Mouse (Mus musculus): ENCODE data around the gene Nsmce1.
A peak's percentile ranks its signal among the peaks of the same experiment; 100 is the strongest.

The Nsmce1 gene

GRCm38 (mm10) chr7:125490947-125491735 is at the start of gene Nsmce1:
TSS of gene Nsmce1 (minus strand) at chr7:125491596.
- peak; percentile 88 to 89 for DNase-seq (ENCODE audit: low spot score in 2 of 2)

- no peak for DNase-seq (ENCODE audit: low spot score in 2 of 2)
Observed at GRCm38 (mm10) chr7:125541026-125541425, 49.6 kb upstream of the Nsmce1 start.

GRCm38 (mm10) chr7:125539351-125539750 is 48.0 kb upstream of the Nsmce1 start:
- no peak for DNase-seq (ENCODE audit: low spot score in 2 of 2)

- DNase-seq (ENCODE audit: low spot score in 2 of 2): no peak
Observed at GRCm38 (mm10) chr7:125527901-125528580, 36.6 kb upstream of the Nsmce1 start.

- no peak for DNase-seq (ENCODE audit: low spot score in 2 of 2)
Observed at GRCm38 (mm10) chr7:125527186-125527585, 35.8 kb upstream of the Nsmce1 start.

- DNase-seq (ENCODE audit: low spot score in 2 of 2): no peak
Observed at GRCm38 (mm10) chr7:125523051-125523450, 31.7 kb upstream of the Nsmce1 start.

- DNase-seq (ENCODE audit: low spot score in 2 of 2): no peak
Observed at GRCm38 (mm10) chr7:125519715-125520114, 28.3 kb upstream of the Nsmce1 start.

GRCm38 (mm10) chr7:125517470-125517869 is 26.1 kb upstream of the Nsmce1 start:
- no peak for DNase-seq (ENCODE audit: low spot score in 2 of 2)

- DNase-seq (ENCODE audit: low spot score in 2 of 2): no peak
Observed at GRCm38 (mm10) chr7:125516723-125517122, 25.3 kb upstream of the Nsmce1 start.

- DNase-seq (ENCODE audit: low spot score in 2 of 2): no peak
Observed at GRCm38 (mm10) chr7:125515081-125515853, 23.9 kb upstream of the Nsmce1 start.

- no peak for DNase-seq (ENCODE audit: low spot score in 2 of 2)
Observed at GRCm38 (mm10) chr7:125511852-125512251, 20.5 kb upstream of the Nsmce1 start.

- DNase-seq (ENCODE audit: low spot score in 2 of 2): no peak
Observed at GRCm38 (mm10) chr7:125511432-125511831, 20.0 kb upstream of the Nsmce1 start.

- DNase-seq (ENCODE audit: low spot score in 2 of 2): no peak
Observed at GRCm38 (mm10) chr7:125507279-125507678, 15.9 kb upstream of the Nsmce1 start.

GRCm38 (mm10) chr7:125505568-125505967 is 14.2 kb upstream of the Nsmce1 start:
- DNase-seq (ENCODE audit: low spot score in 2 of 2): no peak

GRCm38 (mm10) chr7:125504618-125505017 is 13.2 kb upstream of the Nsmce1 start:
- no peak for DNase-seq (ENCODE audit: low spot score in 2 of 2)

GRCm38 (mm10) chr7:125503374-125504092 is 12.1 kb upstream of the Nsmce1 start:
- DNase-seq (ENCODE audit: low spot score in 2 of 2): no peak

- no peak for DNase-seq (ENCODE audit: low spot score in 2 of 2)
Observed at GRCm38 (mm10) chr7:125500879-125501278, 9.5 kb upstream of the Nsmce1 start.

- DNase-seq (ENCODE audit: low spot score in 2 of 2): peak in 1 of 2 experiments; percentile 22
Observed at GRCm38 (mm10) chr7:125499927-125500868, 8.8 kb upstream of the Nsmce1 start.

GRCm38 (mm10) chr7:125495864-125496440 is 4.6 kb upstream of the Nsmce1 start:
- no peak for DNase-seq (ENCODE audit: low spot score in 2 of 2)

- no peak for DNase-seq (ENCODE audit: low spot score in 2 of 2)
Observed at GRCm38 (mm10) chr7:125492551-125492950, 1.2 kb upstream of the Nsmce1 start.
